Mouse (Mus musculus): Measurements from ENCODE around the gene Ccr6. TPM values are rescaled to one million over a fixed set of nuclear protein-coding genes. Genes with fewer than 3 reads are reported as not detected.

Gene Ccr6
- polyA plus RNA-seq, 1 experiment from 2014 or later, result not detected

DNA sequence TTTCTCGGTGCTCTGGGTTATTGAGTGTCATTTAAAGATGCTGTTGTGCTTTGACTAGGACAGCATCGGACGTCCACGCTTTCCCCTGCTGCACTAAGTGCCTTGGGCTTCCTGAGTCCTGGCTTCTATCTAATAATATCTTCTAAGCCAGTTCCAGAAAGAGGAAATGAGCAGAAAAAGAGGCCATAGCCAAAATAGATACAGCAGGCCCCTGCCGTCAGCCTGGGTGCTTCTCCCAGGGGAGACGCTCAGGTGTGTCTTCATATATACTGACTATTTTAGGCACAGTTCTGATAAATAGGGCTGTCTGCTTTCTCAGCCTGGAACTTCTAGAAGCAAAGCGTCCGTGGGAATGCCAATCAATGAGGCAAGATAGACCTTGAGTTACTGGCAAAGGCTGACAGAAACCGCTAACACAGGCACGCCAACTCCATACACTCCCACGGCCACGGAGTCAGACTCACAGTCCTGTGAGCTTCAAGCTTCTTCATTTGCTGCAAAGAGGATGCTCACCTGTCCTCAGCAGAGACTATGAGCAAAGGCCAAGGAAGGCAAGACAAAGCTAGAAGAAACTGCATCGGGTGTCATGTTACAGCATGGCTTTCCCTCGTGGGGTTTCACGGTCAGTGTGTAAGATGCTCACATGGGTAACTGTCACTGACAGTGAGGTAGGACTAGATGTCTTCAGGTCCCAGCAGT lies 2.3 kb downstream of the Ccr6 start:
- H3K4me1 ChIP-seq, result no peaks in the 10 kb centered on the region
- H3K27me3 ChIP-seq (replicated peaks), result peaks cover 8% of the 10 kb centered on the region; the same call in 1 of the 2 replicates
- 53% methylated on average over 15 of the region's 15 CpGs for WGBS (ENCODE audit: insufficient replicate concordance)
- no peaks in the 10 kb centered on the region for H3K36me3 ChIP-seq
- H3K9ac ChIP-seq, result no peak overlapping the region
- no peak overlapping the region for H3K27ac ChIP-seq
- H3K4me3 ChIP-seq, result no peak overlapping the region
- ATAC-seq, result no peak
- H3K9me3 ChIP-seq (replicated peaks), result no peaks in the 10 kb centered on the region
- H3K4me2 ChIP-seq, result no peak overlapping the region

DNA sequence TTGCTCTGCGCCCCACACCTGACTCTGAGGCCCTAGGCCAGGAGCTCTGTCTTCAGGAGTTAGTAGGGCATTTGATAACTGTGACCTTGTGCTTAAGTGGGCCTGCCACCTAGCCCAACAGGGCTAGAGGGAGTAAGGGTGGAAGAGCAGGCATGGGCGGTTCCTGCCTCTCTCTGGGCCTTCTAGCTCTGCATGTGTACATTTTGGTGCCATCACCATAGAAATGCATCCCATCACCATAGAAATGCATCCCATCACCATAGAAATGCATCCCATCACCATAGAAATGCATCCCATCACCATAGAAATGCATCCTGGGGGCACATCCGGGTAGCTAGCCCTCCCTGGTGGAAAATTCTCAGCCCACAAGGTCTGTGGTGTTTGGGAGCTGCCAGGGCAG lies 3.7 kb downstream of the Ccr6 start:
- WGBS (ENCODE audit: insufficient replicate concordance), result 64% methylated on average over 3 of the region's 3 CpGs

DNA sequence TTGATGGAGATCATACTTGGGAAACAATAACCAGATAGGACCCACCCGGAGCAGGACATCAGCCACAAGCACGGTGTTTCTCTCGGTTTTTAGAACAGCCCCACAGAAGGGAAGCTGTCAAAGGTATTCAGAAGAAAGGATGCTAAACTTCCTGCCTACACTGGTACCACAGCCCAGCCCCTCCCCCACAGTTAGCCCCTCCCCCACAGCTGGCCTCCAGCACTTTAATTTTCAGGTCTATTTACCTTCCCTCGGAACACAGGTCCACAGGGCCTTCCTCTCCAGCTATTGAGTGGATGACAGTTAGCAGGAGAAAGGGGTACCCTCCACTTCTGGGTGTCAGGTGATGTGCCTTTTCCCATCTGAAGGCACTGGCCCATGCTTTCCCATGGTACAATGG lies 4.7 kb downstream of the Ccr6 start:
- no peaks in the 10 kb centered on the region for H3K4me1 ChIP-seq
- H3K36me3 ChIP-seq, result no peaks in the 10 kb centered on the region
- ATAC-seq, result no peak
- H3K4me3 ChIP-seq, result no peak overlapping the region
- no peak overlapping the region for H3K9ac ChIP-seq
- no peak overlapping the region for H3K4me2 ChIP-seq
- peaks cover 16% of the 10 kb centered on the region; the same call in 1 of the 2 replicates for H3K27me3 ChIP-seq (replicated peaks)
- H3K27ac ChIP-seq, result no peak overlapping the region
- H3K9me3 ChIP-seq (replicated peaks), result no peaks in the 10 kb centered on the region
- 41% methylated on average over 4 of the region's 4 CpGs for WGBS (ENCODE audit: insufficient replicate concordance)

More for the DNA sequence above, 3.7 kb downstream of the Ccr6 start:
- Histone ChIP-seq H3K9me3 (replicated peaks) (no peaks in the 10 kb centered on the region), H3K4me2 (no peak overlapping the region), H3K4me3 (no peak overlapping the region), H3K4me1 (no peaks in the 10 kb centered on the region), H3K27me3 (replicated peaks) (peaks cover 14% of the 10 kb centered on the region; the same call in 1 of the 2 replicates), H3K27ac (no peak overlapping the region), H3K36me3 (no peaks in the 10 kb centered on the region), H3K9ac (no peak overlapping the region)
- no peak for ATAC-seq

DNA sequence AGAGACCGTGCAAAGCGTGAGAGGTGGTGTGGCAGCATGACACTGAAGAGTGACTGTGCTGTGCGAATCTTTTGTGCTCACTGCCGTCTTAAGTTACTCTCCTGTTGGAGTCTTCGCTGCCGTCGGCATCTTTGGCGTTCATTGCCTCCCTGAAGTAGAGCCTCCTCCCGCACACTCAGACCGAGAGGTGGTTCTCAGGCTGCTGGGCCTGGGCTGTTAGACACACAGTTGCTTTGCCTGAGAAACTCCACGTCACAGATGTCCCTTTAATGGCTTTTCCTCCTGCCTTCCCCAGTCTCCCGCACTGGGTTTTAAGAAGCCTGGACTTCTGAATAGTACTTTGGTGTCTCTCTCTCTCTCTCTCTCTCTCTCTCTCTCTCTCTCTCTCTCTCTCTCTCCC lies 5.8 kb downstream of the Ccr6 start:
- Histone ChIP-seq H3K4me1 (no peaks in the 10 kb centered on the region), H3K36me3 (no peaks in the 10 kb centered on the region), H3K27ac (no peak overlapping the region), H3K4me3 (no peak overlapping the region), H3K9ac (no peak overlapping the region), H3K9me3 (replicated peaks) (no peaks in the 10 kb centered on the region), H3K4me2 (no peak overlapping the region), H3K27me3 (replicated peaks) (peaks cover 16% of the 10 kb centered on the region; the same call in 1 of the 2 replicates)
- WGBS (ENCODE audit: insufficient replicate concordance), result 62% methylated on average over 12 of the region's 12 CpGs
- no peak for ATAC-seq

DNA sequence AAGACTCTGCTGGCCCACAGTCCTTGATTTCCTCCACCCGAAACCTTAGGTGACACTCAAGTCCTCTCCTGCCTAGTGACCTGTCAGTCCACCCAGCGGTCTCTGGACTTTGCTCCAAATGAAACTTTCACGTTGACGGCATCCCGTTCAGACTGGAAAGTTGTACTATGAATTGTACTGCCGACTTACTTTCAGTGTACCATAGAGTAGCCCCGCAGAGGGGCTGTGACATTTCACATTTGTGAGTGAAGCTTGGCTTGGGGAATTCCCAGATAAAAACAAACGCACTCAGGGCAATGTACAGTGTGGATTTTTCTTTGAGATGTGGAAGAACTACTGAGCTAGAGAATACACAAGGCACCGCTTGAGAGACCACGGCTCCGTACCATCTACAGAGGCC lies 6.3 kb downstream of the Ccr6 start:
- no peaks in the 10 kb centered on the region for H3K4me1 ChIP-seq
- no peaks in the 10 kb centered on the region for H3K36me3 ChIP-seq
- H3K4me2 ChIP-seq, result no peak overlapping the region
- peaks cover 16% of the 10 kb centered on the region; the same call in 1 of the 2 replicates for H3K27me3 ChIP-seq (replicated peaks)
- no peak overlapping the region for H3K27ac ChIP-seq
- H3K4me3 ChIP-seq, result no peak overlapping the region
- WGBS (ENCODE audit: insufficient replicate concordance), result 76% methylated on average over 11 of the region's 11 CpGs
- no peak overlapping the region for H3K9ac ChIP-seq
- H3K9me3 ChIP-seq (replicated peaks), result no peaks in the 10 kb centered on the region
- ATAC-seq, result no peak

DNA sequence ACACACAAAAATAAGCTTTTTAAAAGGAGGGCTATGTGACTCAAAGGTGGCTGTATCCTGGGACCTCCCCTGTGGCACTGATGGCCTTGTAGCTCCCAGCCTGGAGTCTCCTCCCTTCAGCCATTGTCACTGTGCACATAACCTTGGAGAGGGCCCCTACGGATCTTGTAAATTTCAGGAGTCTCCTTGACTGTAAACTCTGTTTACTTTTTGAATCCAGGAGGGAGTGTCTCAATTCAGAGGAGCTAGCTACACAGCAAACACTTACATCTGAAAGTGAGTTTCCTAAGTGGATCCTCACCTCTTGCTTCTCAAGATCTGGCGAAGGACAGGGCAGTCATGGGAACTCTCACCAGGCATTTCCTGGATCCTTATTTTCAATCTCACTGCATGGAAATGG lies 8.3 kb downstream of the Ccr6 start:
- Histone ChIP-seq H3K9me3 (replicated peaks) (no peaks in the 10 kb centered on the region), H3K4me2 (no peak overlapping the region), H3K27ac (no peak overlapping the region), H3K27me3 (replicated peaks) (peaks cover 19% of the 10 kb centered on the region; the same call in 1 of the 2 replicates), H3K36me3 (no peaks in the 10 kb centered on the region), H3K4me1 (no peaks in the 10 kb centered on the region), H3K4me3 (no peak overlapping the region), H3K9ac (no peak overlapping the region)
- 43% methylated on average over 2 of the region's 2 CpGs for WGBS (ENCODE audit: insufficient replicate concordance)
- no peak for ATAC-seq

DNA sequence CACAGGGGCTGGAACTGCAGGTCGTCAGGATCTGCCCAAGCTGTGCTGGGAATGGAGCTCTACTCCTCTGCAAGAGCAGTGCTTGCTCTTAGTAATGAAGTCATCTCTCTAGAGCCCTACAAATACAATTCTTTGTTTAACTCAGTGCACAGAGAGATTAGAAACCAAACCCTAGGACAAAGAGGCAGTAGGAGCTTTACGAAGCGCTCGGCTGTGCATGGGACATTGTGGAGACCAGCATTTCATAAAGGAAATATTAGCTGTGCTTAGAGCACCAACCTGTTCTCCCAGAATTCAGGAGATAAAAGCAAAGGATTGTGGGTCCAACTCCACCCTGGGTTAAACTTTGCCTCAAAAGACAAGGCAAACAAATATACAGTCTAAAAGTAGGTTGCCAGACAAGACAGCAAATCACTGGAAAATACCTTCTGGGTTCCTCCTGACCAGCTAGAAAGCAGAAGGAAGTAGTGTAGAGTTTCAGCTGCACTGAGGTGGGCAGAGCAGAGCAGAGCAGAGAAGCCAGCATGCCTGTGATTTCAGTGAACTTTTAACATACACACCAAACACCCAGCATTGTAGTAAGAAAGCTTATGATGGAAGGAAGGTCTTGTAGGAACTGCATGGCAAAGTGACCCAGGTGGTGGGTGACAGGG lies 10.4 kb downstream of the Ccr6 start:
- no peak overlapping the region for H3K27ac ChIP-seq
- WGBS (ENCODE audit: insufficient replicate concordance), result 62% methylated on average over 4 of the region's 4 CpGs
- no peak overlapping the region for H3K4me2 ChIP-seq
- no peak overlapping the region for H3K9ac ChIP-seq
- H3K4me3 ChIP-seq, result no peak overlapping the region
- ATAC-seq, result no peak
- peaks cover 19% of the 10 kb centered on the region; the same call in 1 of the 2 replicates for H3K27me3 ChIP-seq (replicated peaks)
- no peaks in the 10 kb centered on the region for H3K9me3 ChIP-seq (replicated peaks)
- H3K4me1 ChIP-seq, result no peaks in the 10 kb centered on the region
- H3K36me3 ChIP-seq, result no peaks in the 10 kb centered on the region

DNA sequence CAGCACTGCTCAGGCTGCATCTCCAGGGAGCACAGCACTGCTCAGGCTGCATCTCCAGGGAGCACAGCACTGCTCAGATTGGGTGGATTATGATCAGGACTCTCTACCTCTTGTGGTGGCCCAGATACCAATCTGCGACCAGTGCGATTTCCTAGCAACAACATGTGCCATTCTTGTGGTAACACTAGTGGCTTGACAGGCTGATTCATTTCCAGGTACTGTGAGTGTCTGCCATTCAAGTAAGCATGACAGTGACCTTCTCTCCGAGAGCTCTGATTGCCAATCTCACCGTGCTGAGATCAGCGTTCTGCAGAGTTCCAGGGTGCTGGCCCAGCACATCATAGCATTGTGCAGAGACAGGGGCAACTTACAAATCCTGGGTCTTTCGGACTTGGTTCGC lies 15.9 kb downstream of the Ccr6 start:
- Histone ChIP-seq H3K4me1 (no peaks in the 10 kb centered on the region), H3K27me3 (replicated peaks) (peaks cover 3% of the 10 kb centered on the region; the same call in 1 of the 2 replicates), H3K9ac (no peak overlapping the region), H3K27ac (no peak overlapping the region), H3K4me2 (no peak overlapping the region), H3K9me3 (replicated peaks) (no peaks in the 10 kb centered on the region), H3K4me3 (no peak overlapping the region), H3K36me3 (no peaks in the 10 kb centered on the region)
- WGBS (ENCODE audit: insufficient replicate concordance), result 68% methylated on average over 7 of the region's 7 CpGs
- ATAC-seq, result no peak

DNA sequence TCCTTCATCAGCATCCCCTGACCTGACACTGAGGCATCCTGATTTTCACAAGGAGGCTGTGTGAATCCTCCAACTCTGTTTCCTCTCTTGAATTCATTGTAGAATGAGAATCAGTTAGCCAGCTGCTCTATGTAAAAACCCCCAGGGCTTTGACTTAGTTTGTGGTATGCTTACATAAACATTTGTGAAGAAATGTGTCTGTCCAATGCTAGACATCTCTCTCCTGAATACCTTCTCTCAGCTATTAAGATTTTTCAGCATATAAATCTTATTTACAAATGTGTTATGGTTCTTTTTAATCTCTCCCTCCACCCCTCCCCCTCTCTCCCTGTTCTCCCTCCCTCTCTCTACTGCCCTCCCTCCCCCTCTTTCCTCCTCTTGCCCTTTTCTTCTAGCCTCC lies 18.4 kb downstream of the Ccr6 start:
- no peak overlapping the region for H3K4me2 ChIP-seq
- H3K9ac ChIP-seq, result no peak overlapping the region
- no peak for ATAC-seq
- H3K4me1 ChIP-seq, result no peaks in the 10 kb centered on the region
- no peaks in the 10 kb centered on the region for H3K9me3 ChIP-seq (replicated peaks)
- no peak overlapping the region for H3K27ac ChIP-seq
- H3K4me3 ChIP-seq, result no peak overlapping the region
- no peaks in the 10 kb centered on the region for H3K36me3 ChIP-seq
- no peaks in the 10 kb centered on the region; the same call in 1 of the 2 replicates for H3K27me3 ChIP-seq (replicated peaks)

DNA sequence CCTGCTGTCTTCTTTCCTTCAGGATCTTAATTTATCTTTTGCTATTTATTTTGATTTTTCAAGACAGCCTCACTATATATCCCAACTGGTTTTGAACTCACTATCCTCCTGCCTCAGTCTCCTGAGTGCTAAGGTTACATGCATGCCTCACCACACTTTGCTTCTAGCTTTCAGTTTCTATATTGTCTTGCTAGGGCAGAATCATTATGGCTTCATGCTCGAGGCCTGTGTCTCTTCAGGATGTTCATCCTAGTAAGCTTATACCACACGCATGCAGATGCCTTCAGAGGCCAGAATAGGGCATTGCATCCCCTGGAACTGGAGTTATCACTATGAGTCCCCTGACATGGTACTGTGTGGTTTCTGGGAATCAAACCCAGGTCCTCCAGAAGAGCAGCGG lies 19.1 kb downstream of the Ccr6 start:
- H3K9ac ChIP-seq, result no peak overlapping the region
- WGBS (ENCODE audit: insufficient replicate concordance), result 46% methylated on average over 3 of the region's 3 CpGs
- H3K4me1 ChIP-seq, result no peaks in the 10 kb centered on the region
- no peak for ATAC-seq
- no peaks in the 10 kb centered on the region for H3K9me3 ChIP-seq (replicated peaks)
- peaks cover 4% of the 10 kb centered on the region; the same call in 1 of the 2 replicates for H3K27me3 ChIP-seq (replicated peaks)
- no peak overlapping the region for H3K27ac ChIP-seq
- H3K4me2 ChIP-seq, result no peak overlapping the region
- H3K4me3 ChIP-seq, result no peak overlapping the region
- no peaks in the 10 kb centered on the region for H3K36me3 ChIP-seq

DNA sequence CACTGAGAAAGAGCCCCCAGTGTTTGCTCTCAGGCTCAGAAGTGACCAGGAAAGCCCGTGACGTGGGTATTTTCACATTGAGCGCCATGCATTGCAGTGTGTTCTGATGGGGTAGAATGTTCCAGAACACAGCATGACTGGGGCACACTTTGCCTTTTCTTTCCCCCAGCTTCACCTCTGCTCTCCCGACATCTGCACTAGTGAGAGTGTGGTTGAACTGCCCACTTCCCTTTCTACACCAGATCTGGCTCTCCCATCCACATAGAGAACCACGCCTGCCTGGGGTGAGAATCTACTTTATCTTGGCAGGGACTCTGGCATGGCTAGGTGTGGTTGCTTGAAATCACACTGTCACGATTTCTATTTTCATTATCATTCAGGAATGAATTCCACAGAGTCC lies 19.7 kb downstream of the Ccr6 start:
- H3K4me1 ChIP-seq, result no peaks in the 10 kb centered on the region
- H3K36me3 ChIP-seq, result no peaks in the 10 kb centered on the region
- H3K4me2 ChIP-seq, result no peak overlapping the region
- no peak overlapping the region for H3K27ac ChIP-seq
- no peak overlapping the region for H3K9ac ChIP-seq
- peaks cover 8% of the 10 kb centered on the region for H3K27me3 ChIP-seq (replicated peaks)
- no peaks in the 10 kb centered on the region for H3K9me3 ChIP-seq (replicated peaks)
- 38% methylated on average over 6 of the region's 6 CpGs for WGBS (ENCODE audit: insufficient replicate concordance)
- no peak for ATAC-seq
- H3K4me3 ChIP-seq, result no peak overlapping the region

DNA sequence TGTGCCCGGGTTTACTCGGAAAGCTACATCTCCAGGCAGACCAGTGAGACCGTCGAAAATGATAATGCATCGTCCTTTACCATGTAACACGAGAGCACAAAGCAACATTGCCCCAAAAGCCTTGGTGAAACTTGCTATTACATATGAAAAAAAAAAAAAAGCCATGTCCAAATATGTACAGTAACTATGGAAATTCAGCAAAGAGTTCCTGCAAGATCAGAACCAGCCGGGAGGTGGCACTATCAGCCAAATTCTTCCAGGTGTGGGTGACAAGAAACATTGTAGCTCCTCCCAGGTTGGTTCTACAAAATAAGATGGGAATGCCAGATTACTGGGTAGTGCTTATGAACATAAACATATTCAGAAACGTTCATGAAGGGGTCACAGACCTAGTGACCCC lies 21.1 kb downstream of the Ccr6 start:
- H3K4me3 ChIP-seq, result no peak overlapping the region
- no peak overlapping the region for H3K27ac ChIP-seq
- no peaks in the 10 kb centered on the region for H3K36me3 ChIP-seq
- H3K9ac ChIP-seq, result no peak overlapping the region
- no peak overlapping the region for H3K4me2 ChIP-seq
- no peak for ATAC-seq
- H3K4me1 ChIP-seq, result no peaks in the 10 kb centered on the region
- H3K9me3 ChIP-seq (replicated peaks), result no peaks in the 10 kb centered on the region
- WGBS (ENCODE audit: insufficient replicate concordance), result 58% methylated on average over 8 of the region's 8 CpGs
- H3K27me3 ChIP-seq (replicated peaks), result peaks cover 14% of the 10 kb centered on the region
